In genomic region chr1:138619996-138620461, GRCm38 (mm10) we compare ENCODE assay signal across 8 mouse cellular contexts. TPM values are rescaled to one million over a fixed set of nuclear protein-coding genes. Genes with fewer than 3 reads are reported as not detected.
DNase-seq lines count a peak whose midpoint lies in the region; ATAC-seq and TF ChIP-seq lines count a peak whose summit lies in the region.

TSS of gene Nek7 (minus strand) at chr1:138620141.

- intact Hi-C loops in left cerebral cortex, adult 2 months (cut with DNase I): loop anchor here (5.0 to 10.0 kb wide), 5 partner anchors 43 to 485 kb away; no protein-coding TSS in a partner anchor

- peak; percentile 36 for ATAC-seq in common myeloid progenitor, adult 5-6 weeks (replicated peaks; ENCODE audit: low read depth, poor library complexity, severe bottlenecking)
- peak; percentile 17 for ATAC-seq in megakaryocyte, adult 5-6 weeks (ENCODE audit: poor library complexity, severe bottlenecking)

- no peak for DNase-seq in left cerebral cortex, adult 2 months (ENCODE audit: extremely low spot score in 1 of 2, low spot score in 2 of 2)
- no peak for DNase-seq in left cerebral cortex, adult 11 months (ENCODE audit: low spot score)
- peak; percentile 6 for DNase-seq in gastrocnemius, postnatal 25 days
- DNase-seq in hindlimb bud, embryonic 11.5 days (ENCODE audit: extremely low spot score, low read depth, low spot score): peak; percentile 74
- DNase-seq in left cerebral cortex, adult 8-10 months (ENCODE audit: low spot score in 2 of 2): no peak
- DNase-seq in splenic B cell, adult 2 months (ENCODE audit: low read depth, low spot score): peak; percentile 66

- TF ChIP-seq CTCF in left cerebral cortex, adult 2 months (IDR thresholded peaks at IDR 0.05): peak; percentile 62

- peak within 1 kb of the TSS; percentile 69 for H3K27ac ChIP-seq in left cerebral cortex, adult 2 months

- no peaks in the 10 kb centered on the region for H3K27me3 ChIP-seq in splenic B cell, adult 2 months (ENCODE audit: control insufficient read depth, insufficient read depth, low read length, poor library complexity, severe bottlenecking)

- no peaks in the 10 kb centered on the region for H3K36me3 ChIP-seq in splenic B cell, adult 2 months (ENCODE audit: control insufficient read depth, insufficient read depth, low read length, poor library complexity, severe bottlenecking)

- peak within 1 kb of the TSS; percentile 71 for H3K4me3 ChIP-seq in left cerebral cortex, adult 2 months

RNA-seq across cellular contexts. Expression of gene Nek7, which starts in this region (rescaled TPM):
- total RNA-seq in left cerebral cortex, adult 2 months (2021): 10 to 100 TPM; 33.3 to 33.8 TPM
- 27.0 and 30.5 TPM in 2 replicates for total RNA-seq in common myeloid progenitor, adult 5-6 weeks (2017)
- 10 to 100 TPM; 70.1 to 81.7 TPM for total RNA-seq in gastrocnemius, postnatal 25 days (2021)
- 10 to 100 TPM; 36.9 to 39.8 (median 37.8) TPM for total RNA-seq in left cerebral cortex, adult 8-10 months (2022)
- 57.3 and 65.8 TPM in 2 replicates for total RNA-seq in megakaryocyte, adult 5-6 weeks (2015)
- 52.9 and 59.6 TPM in 2 replicates for total RNA-seq in megakaryocyte, adult 5-6 weeks (2017)

Comparison
In these comparisons a context has a peak if more than half of its experiments do, and no peak if none do; other contexts are left out.
1. DNase-seq: peak in gastrocnemius, postnatal 25 days (single experiment), hindlimb bud, embryonic 11.5 days (single experiment) and splenic B cell, adult 2 months (single experiment); none in left cerebral cortex, adult 2 months (0 of 2), left cerebral cortex, adult 11 months (single experiment) and left cerebral cortex, adult 8-10 months (0 of 2).